Mouse (Mus musculus): ENCODE measurements around the gene Gm49403. TPM values are rescaled to one million over a fixed set of nuclear protein-coding genes. Genes with fewer than 3 reads are reported as not detected.
"Not testable (repeated sequence)": the region's sequence is repeated elsewhere in the genome, so short reads cannot be mapped to it uniquely, and the experiment has no call there.

Gene Gm49403
- not detected in 2 replicates for total RNA-seq (2014; rRNA removed)
- not detected in 2 replicates for polyA plus RNA-seq (2012; rRNA removed)

GRCm38 (mm10) chr19:8883616-8884015, at the start of gene Gm49403, which contains the start of gene Lbhd1:
Gene Gm49403 (plus strand): TSS chr19:8883930.
Gene Lbhd1 (plus strand): TSS chr19:8883732.
- H3K9ac ChIP-seq (ENCODE audit: low read depth, low read length), result no peak within 1 kb of the TSS
- H3K27me3 ChIP-seq (ENCODE audit: control insufficient read depth, insufficient read depth, low read length), result no peaks in the 10 kb centered on the region
- H3K27ac ChIP-seq (replicated peaks; ENCODE audit: insufficient read depth, low read depth, low read length), result no peak within 1 kb of the TSS
- WGBS, result 80% methylated on average over 3 of the region's 3 CpGs
- peaks cover 9% of the 10 kb centered on the region for H3K4me1 ChIP-seq (ENCODE audit: control insufficient read depth, insufficient read depth, low read length)
- H3K36me3 ChIP-seq (ENCODE audit: control insufficient read depth, insufficient read depth, low read length), result no peaks in the 10 kb centered on the region; the same call in 1 of the 2 replicates
- H3K4me3 ChIP-seq (ENCODE audit: insufficient read depth, low read depth, low read length), result no peak within 1 kb of the TSS
- DNase-seq (ENCODE audit: extremely low read depth, low read depth, low spot score), result no peak
- no peaks in the 10 kb centered on the region for H3K79me2 ChIP-seq (ENCODE audit: control insufficient read depth, insufficient read depth, low read length)
- TF ChIP-seq POLR2A (IDR thresholded peaks at IDR 0.05; ENCODE audit: extremely low read depth, insufficient read depth, low read length) (no peak), CTCF (IDR thresholded peaks at IDR 0.05; ENCODE audit: low read depth, low read length) (no peak)

GRCm38 (mm10) chr19:8836327-8836726, 47.4 kb upstream of the Gm49403 start:
- not testable (repeated sequence) for H3K4me3 ChIP-seq (ENCODE audit: insufficient read depth, low read depth, low read length); H3K79me2 ChIP-seq (ENCODE audit: control insufficient read depth, insufficient read depth, low read length); H3K27me3 ChIP-seq (ENCODE audit: control insufficient read depth, insufficient read depth, low read length); DNase-seq (ENCODE audit: extremely low read depth, low read depth, low spot score); H3K27ac ChIP-seq (replicated peaks; ENCODE audit: insufficient read depth, low read depth, low read length); H3K4me1 ChIP-seq (ENCODE audit: control insufficient read depth, insufficient read depth, low read length); H3K9ac ChIP-seq (ENCODE audit: low read depth, low read length)
- peaks cover 25% of the 10 kb centered on the region for H3K36me3 ChIP-seq (ENCODE audit: control insufficient read depth, insufficient read depth, low read length)
- WGBS, result 98% methylated on average over 10 of the region's 10 CpGs

GRCm38 (mm10) chr19:8837251-8837791, 46.4 kb upstream of the Gm49403 start, which contains the start of gene Bscl2:
Gene Bscl2 (plus strand): TSS chr19:8837467.
- H3K36me3 ChIP-seq (ENCODE audit: control insufficient read depth, insufficient read depth, low read length), result peaks cover 15% of the 10 kb centered on the region
- H3K9ac ChIP-seq (ENCODE audit: low read depth, low read length), result peak within 1 kb of the TSS; percentile 89
- WGBS, result 1% methylated on average over 38 of the region's 38 CpGs
- peak; percentile 53 for DNase-seq (ENCODE audit: extremely low read depth, low read depth, low spot score)
- peaks cover 9% of the 10 kb centered on the region for H3K4me1 ChIP-seq (ENCODE audit: control insufficient read depth, insufficient read depth, low read length)
- no peaks in the 10 kb centered on the region for H3K27me3 ChIP-seq (ENCODE audit: control insufficient read depth, insufficient read depth, low read length)
- H3K79me2 ChIP-seq (ENCODE audit: control insufficient read depth, insufficient read depth, low read length), result no peaks in the 10 kb centered on the region
- TF ChIP-seq CTCF (IDR thresholded peaks at IDR 0.05; ENCODE audit: low read depth, low read length), result peak; percentile 50
- no peak for TF ChIP-seq POLR2A (IDR thresholded peaks at IDR 0.05; ENCODE audit: extremely low read depth, insufficient read depth, low read length)
- peak within 1 kb of the TSS; percentile 84 for H3K4me3 ChIP-seq (ENCODE audit: insufficient read depth, low read depth, low read length)
- peak within 1 kb of the TSS; percentile 63 for H3K27ac ChIP-seq (replicated peaks; ENCODE audit: insufficient read depth, low read depth, low read length)

GRCm38 (mm10) chr19:8838041-8838730, 45.5 kb upstream of the Gm49403 start:
- peaks cover 9% of the 10 kb centered on the region; the same call in 1 of the 2 replicates for H3K36me3 ChIP-seq (ENCODE audit: control insufficient read depth, insufficient read depth, low read length)
- peak overlapping the region; percentile 84 for H3K4me3 ChIP-seq (ENCODE audit: insufficient read depth, low read depth, low read length)
- TF ChIP-seq POLR2A (IDR thresholded peaks at IDR 0.05; ENCODE audit: extremely low read depth, insufficient read depth, low read length) (no peak), CTCF (IDR thresholded peaks at IDR 0.05; ENCODE audit: low read depth, low read length) (no peak)
- 24% methylated on average over 15 of the region's 15 CpGs for WGBS
- DNase-seq (ENCODE audit: extremely low read depth, low read depth, low spot score), result no peak
- H3K27me3 ChIP-seq (ENCODE audit: control insufficient read depth, insufficient read depth, low read length), result no peaks in the 10 kb centered on the region
- peaks cover 9% of the 10 kb centered on the region for H3K4me1 ChIP-seq (ENCODE audit: control insufficient read depth, insufficient read depth, low read length)
- peak overlapping the region; percentile 89 for H3K9ac ChIP-seq (ENCODE audit: low read depth, low read length)
- H3K27ac ChIP-seq (replicated peaks; ENCODE audit: insufficient read depth, low read depth, low read length), result no peak overlapping the region
- H3K79me2 ChIP-seq (ENCODE audit: control insufficient read depth, insufficient read depth, low read length), result no peaks in the 10 kb centered on the region

GRCm38 (mm10) chr19:8839103-8839907, 44.4 kb upstream of the Gm49403 start, which contains the start of gene Gng3:
Gene Gng3 (minus strand): TSS chr19:8839194.
- no peaks in the 10 kb centered on the region for H3K79me2 ChIP-seq (ENCODE audit: control insufficient read depth, insufficient read depth, low read length)
- WGBS, result 93% methylated on average over 11 of the region's 11 CpGs
- H3K36me3 ChIP-seq (ENCODE audit: control insufficient read depth, insufficient read depth, low read length), result peaks cover 4% of the 10 kb centered on the region; the same call in 1 of the 2 replicates
- H3K27me3 ChIP-seq (ENCODE audit: control insufficient read depth, insufficient read depth, low read length), result no peaks in the 10 kb centered on the region
- peaks cover 9% of the 10 kb centered on the region for H3K4me1 ChIP-seq (ENCODE audit: control insufficient read depth, insufficient read depth, low read length)
- TF ChIP-seq POLR2A (IDR thresholded peaks at IDR 0.05; ENCODE audit: extremely low read depth, insufficient read depth, low read length) (no peak), CTCF (IDR thresholded peaks at IDR 0.05; ENCODE audit: low read depth, low read length) (no peak)
- no peak for DNase-seq (ENCODE audit: extremely low read depth, low read depth, low spot score)
- no peak within 1 kb of the TSS; the same call in 1 of the 2 replicates for H3K9ac ChIP-seq (ENCODE audit: low read depth, low read length)
- H3K4me3 ChIP-seq (ENCODE audit: insufficient read depth, low read depth, low read length), result no peak within 1 kb of the TSS
- no peak within 1 kb of the TSS for H3K27ac ChIP-seq (replicated peaks; ENCODE audit: insufficient read depth, low read depth, low read length)
